Mouse (Mus musculus) heart, adult 10 weeks (tissue): Measurements from ENCODE around the gene Ednrb. TPM values are rescaled to one million over a fixed set of nuclear protein-coding genes. Genes with fewer than 3 reads are reported as not detected.

Source experiments
- polyA plus RNA-seq: library from polyadenylated mRNA; stranded (reverse); fragments of 350-450 nt; fragmentation: Illumina TruSeq; extraction: RNeasy Lipid Tissue Mini Kit (QIAGEN cat#74804); gene quantifications from one replicate; pipeline ENCODE4 v1.2.3, GENCODE M21; 2014; ENCODE audit warnings: low read depth, low replicate concordance

Gene Ednrb
- 14.4 TPM for polyA plus RNA-seq

DNA sequence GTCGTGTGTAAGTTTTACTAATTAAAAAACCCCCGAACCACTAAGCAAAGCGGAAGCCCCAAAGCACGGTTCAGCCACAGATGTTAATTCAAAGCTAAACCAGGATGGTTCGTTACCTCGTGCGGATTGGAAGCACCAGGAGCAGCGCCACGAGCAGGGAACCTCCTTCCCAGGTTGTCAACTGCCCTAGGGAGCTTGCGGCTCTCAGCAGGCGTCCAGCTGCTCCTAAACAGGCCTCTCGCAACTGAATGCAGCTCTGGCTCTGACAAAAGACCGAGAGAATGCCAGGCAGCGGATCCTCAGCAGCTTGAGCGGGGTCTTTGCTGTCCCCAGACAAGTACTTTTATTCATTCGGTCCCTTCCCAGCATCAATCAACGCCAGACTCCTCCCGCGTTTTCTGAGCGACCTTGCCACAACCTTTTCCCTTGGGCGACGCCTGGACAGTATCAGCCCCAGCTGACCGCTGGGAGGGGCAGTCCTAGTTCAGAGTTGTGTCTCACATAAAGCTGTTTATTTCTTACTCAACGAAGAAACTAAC, at the start of gene Ednrb:
Gene Ednrb, minus strand, starts transcription at position 392 of the 539 bp plus-strand sequence.

Other genes starting within 250 kb of the Ednrb start
- gene Slain1, start 194.2 kb downstream of the Ednrb start, polyA plus RNA-seq: 0.31 TPM